Mouse (Mus musculus) neutrophil, adult 83 days (primary cell): ENCODE results near the gene Fcgr1. TPM values are rescaled to one million over a fixed set of nuclear protein-coding genes. Genes with fewer than 3 reads are reported as not detected.

Experiments used
- total RNA-seq, 2 experiments: library from RNA; stranded (reverse); gene quantifications; one replicate each; pipeline ENCODE4 v1.2.4; 2023

Gene Fcgr1
- 1 to 10 TPM; 3.4 to 4.2 TPM for total RNA-seq

DNA sequence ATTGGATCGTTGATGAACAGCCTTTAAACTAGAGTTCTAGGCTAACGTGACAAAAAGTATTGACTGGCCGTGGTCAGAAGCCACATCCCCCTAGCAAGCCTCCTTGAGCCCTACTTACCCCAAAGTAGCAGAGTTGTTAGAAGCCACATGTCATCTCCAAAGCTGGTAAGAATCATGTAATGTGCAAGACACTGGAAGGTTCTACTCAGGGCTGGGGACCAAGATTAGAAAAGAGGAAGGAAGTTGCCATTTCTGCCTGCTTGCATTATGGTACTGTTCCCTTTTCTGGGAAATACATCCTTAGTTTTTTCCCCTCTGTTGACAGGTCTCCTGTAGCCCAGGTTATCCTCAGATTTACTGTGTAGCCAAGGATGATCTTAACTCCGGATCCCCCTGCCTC, at the start of gene Fcgr1:
TSS of gene Fcgr1 (minus strand) at position 183 of the 400 bp plus-strand sequence.

DNA sequence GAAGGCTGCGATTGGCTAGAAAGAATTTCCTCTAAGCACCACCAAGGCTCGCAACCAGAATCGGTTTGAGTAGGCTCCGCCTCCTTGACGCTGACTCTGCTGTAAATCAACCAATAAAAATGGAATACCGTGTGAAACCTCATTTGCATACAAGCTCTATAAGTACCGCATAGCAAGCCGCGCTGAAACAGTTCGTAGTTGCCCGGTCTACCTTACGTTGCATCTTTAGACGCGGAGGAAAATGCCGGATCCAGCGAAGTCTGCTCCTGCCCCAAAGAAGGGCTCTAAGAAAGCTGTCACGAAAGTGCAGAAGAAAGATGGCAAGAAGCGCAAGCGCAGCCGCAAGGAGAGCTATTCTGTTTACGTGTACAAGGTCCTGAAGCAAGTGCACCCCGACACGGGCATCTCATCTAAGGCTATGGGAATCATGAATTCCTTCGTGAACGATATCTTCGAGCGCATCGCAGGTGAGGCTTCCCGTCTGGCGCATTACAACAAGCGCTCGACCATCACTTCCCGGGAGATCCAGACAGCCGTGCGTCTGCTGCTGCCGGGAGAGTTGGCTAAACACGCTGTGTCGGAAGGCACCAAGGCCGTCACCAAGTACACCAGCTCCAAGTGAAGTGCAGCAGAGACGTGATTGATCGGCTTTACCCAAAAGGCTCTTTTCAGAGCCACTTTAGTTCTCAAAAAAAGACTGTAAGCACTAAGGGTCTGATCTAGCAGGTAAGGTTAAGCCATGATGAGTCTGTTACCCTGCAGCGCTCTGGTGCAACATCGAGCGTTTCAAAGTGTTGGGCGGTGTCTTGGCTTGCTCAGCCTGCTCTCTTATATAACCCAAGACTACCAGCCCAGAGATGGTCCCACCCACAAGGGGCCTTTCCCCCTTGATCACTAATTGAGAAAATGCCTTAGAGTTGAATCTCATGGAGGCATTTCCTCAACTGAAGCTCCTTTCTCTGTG, 24.0 kb downstream of the Fcgr1 start, which contains the start of gene Hist2h2bb:
TSS of gene Hist2h2bb (plus strand) at position 242 of the 964 bp plus-strand sequence.

DNA sequence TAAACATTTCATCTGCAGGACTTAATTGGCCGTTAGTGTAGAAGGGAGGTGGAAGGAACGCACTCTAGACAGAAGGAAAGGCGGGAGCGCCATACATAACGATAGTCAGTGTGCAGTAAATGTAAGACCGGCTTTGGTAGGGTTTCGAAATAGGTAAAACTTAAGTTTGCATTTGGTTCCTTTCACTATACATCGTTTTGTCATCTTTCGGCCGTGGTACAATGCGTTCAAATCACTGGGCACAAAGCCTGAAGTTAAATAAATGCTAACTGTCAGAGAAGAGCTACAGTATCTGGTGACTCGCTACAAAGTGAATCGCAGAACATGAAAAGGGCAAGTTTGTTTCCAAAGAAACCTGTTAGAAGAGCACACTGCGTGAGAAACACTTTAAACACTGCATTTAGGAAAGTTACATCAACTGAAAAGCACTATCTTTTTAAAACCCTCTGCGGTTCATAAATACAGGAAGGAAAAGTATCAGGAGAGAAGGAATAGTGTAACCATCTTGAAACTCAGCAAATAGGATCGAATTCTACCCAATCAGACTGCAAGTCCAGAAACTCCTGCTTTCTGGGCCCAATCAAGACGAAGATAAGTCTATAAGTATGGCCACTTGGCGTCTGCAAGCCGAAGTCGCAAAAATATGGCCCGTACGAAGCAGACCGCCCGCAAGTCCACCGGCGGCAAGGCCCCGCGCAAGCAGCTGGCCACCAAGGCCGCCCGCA, 25.6 kb downstream of the Fcgr1 start, which contains the start of gene Hist2h3b:
TSS of gene Hist2h3b (plus strand) at position 604 of the 725 bp plus-strand sequence.

DNA sequence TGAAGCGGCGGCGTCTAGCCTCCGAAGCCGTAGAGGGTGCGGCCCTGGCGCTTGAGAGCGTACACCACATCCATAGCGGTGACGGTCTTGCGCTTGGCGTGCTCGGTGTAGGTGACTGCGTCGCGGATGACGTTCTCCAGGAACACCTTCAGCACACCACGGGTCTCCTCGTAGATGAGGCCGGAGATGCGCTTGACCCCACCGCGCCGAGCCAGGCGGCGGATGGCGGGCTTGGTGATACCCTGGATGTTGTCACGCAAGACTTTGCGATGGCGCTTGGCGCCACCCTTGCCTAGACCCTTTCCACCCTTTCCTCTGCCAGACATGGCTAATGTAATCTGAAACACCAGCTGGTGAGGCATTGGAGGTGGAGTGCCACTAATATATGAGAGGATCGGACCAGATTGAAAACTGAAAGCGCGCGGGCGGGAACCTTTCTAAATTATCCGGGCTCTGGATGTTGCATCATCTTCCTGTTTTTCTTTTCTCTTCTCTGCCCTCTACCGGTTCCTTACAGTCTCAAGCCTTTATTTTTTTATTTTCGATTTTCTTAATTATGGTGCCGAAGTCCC, 30.7 kb downstream of the Fcgr1 start, which contains the start of gene Hist2h4:
TSS of gene Hist2h4 (minus strand) at position 333 of the 572 bp plus-strand sequence.

DNA sequence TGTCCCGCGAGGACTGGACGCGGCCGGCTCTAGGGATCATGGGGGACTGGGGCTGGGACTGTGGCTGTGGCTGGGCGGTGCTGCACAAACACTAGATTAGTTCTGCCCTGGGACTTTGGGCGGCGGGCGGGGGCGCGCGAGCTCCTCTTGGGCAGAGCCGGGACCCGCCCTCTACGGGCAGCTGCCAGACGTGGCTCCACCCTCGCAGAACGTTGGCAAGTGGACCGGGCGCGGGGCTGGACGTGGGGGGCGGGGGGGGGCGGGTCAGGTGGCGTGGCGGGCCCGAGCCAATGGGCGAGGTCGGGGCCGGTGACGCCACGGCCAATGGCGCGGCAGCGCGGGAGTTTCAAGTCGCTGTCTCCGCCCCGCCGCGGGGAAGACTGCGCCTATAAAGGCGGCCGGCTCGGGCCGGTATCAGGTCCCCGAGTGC, 47.3 kb downstream of the Fcgr1 start, which contains the start of gene Hist2h3c1:
TSS of gene Hist2h3c1 (plus strand) at position 259 of the 430 bp plus-strand sequence.

DNA sequence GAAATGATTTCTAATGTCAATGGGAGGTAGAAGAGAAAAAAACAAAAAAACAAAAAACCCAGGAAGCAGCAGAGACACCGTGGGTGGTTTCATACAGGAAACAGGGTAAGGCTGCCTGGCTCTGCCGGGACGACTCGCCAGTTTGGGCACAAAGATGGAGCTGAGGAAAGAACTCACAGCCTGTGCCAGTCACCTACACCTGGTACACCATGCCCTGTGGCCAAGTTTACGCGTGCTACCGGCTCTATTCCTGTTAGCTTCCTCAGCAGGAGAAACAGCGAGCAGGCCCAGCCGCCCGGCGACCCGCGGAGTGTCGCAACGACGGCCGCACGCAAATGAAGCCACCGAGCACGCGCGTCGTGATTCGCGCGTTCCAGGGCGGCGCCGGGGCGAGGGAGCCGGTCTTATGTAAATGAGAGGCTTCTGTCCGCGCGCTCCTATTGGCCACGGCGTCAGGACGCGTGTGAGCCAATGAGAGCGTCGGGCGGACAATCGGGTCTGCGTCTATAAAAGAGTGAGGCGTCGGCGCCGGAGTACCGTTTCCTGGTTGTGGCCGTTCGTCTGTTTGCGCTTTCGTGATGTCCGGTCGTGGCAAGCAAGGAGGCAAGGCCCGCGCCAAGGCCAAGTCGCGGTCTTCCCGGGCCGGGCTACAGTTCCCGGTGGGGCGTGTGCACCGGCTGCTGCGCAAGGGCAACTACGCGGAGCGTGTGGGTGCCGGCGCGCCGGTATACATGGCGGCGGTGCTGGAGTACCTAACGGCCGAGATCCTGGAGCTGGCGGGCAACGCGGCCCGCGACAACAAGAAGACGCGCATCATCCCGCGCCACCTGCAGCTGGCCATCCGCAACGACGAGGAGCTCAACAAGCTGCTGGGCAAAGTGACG, 48.5 kb downstream of the Fcgr1 start, which contains the start of gene Hist2h2aa1:
TSS of gene Hist2h2aa1 (plus strand) at position 495 of the 884 bp plus-strand sequence.

DNA sequence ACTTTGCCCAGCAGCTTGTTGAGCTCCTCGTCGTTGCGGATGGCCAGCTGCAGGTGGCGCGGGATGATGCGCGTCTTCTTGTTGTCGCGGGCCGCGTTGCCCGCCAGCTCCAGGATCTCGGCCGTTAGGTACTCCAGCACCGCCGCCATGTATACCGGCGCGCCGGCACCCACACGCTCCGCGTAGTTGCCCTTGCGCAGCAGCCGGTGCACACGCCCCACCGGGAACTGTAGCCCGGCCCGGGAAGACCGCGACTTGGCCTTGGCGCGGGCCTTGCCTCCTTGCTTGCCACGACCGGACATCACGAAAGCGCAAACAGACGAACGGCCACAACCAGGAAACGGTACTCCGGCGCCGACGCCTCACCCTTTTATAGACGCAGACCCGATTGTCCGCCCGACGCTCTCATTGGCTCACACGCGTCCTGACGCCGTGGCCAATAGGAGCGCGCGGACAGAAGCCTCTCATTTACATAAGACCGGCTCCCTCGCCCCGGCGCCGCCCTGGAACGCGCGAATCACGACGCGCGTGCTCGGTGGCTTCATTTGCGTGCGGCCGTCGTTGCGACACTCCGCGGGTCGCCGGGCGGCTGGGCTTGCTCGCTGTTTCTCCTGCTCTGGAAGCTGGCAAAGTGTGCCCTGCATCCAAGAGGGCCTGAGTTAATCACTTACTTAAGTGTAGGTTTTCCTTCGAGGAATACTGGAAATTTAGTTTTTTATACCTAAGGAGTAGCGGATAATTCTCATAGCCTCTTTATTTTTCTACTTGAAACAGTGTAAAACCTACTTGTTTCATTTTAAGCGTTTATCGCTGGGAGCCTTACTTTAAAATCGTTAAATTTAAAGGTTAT, 53.6 kb downstream of the Fcgr1 start, which contains the start of gene Hist2h2aa2:
TSS of gene Hist2h2aa2 (minus strand) at position 328 of the 850 bp plus-strand sequence.

DNA sequence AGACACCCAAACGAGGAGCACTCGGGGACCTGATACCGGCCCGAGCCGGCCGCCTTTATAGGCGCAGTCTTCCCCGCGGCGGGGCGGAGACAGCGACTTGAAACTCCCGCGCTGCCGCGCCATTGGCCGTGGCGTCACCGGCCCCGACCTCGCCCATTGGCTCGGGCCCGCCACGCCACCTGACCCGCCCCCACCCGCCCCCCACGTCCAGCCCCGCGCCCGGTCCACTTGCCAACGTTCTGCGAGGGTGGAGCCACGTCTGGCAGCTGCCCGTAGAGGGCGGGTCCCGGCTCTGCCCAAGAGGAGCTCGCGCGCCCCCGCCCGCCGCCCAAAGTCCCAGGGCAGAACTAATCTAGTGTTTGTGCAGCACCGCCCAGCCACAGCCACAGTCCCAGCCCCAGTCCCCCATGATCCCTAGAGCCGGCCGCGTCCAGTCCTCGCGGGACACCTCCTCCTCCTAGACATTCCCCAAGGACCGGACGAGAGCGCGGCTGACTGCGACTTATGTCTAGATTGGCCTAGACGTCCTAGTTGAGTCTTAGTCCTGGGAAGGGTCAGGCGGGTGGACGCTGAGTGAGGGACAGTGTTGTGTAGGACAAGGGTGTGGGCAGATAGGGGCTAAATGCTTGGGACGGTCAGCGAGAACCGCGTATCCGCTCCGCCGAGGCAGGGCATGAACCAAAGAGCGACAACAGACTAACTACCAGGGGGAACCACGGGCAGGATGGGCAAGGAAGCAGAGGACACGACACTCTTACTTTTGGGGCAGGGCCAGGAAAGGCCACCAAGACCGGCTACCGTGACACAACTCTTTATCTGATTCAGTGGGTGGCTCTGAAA, 54.6 kb downstream of the Fcgr1 start, which contains the start of gene Hist2h3c2:
TSS of gene Hist2h3c2 (minus strand) at position 174 of the 840 bp plus-strand sequence.

Other genes with a start within 250 kb of the Fcgr1 start
- gene Vps45, start 235.5 kb downstream of the Fcgr1 start, total RNA-seq, result 10 to 100 TPM; 13.5 to 17.9 TPM
- gene Otud7b, start 189.4 kb downstream of the Fcgr1 start, total RNA-seq, result 10 to 100 TPM; 15.9 to 17.8 TPM
- not detected for gene Mtmr11, start 132.0 kb downstream of the Fcgr1 start, total RNA-seq
- 10 to 100 TPM; 39.0 to 40.5 TPM for gene Sf3b4, start 121.6 kb downstream of the Fcgr1 start, total RNA-seq
- gene Sv2a, start 112.8 kb downstream of the Fcgr1 start, total RNA-seq, result under 1 TPM; 0.42 to 0.75 TPM
- 10 to 100 TPM in 1 of 2 experiments, 1 to 10 TPM in 1; 5.7 to 11.1 TPM for gene Bola1, start 74.3 kb downstream of the Fcgr1 start, total RNA-seq
- gene Hist2h2ab, start 74.1 kb downstream of the Fcgr1 start, total RNA-seq, result 10 to 100 TPM; 20.9 to 23.1 TPM
- gene Hist2h2ac, start 73.1 kb downstream of the Fcgr1 start, total RNA-seq, result 100 to 1,000 TPM; 424 to 490 TPM
- 1 to 10 TPM; 3.7 to 6.5 TPM for gene Hist2h2be, start 72.8 kb downstream of the Fcgr1 start, total RNA-seq
- gene Hist2h3c2, start 54.8 kb downstream of the Fcgr1 start, total RNA-seq, result 100 to 1,000 TPM; 496 to 503 TPM
- gene Hist2h2aa2, start 53.7 kb downstream of the Fcgr1 start, total RNA-seq, result 1,000 to 10,000 TPM; 3,196 to 3,522 TPM
- gene Hist2h2aa1, start 48.5 kb downstream of the Fcgr1 start, total RNA-seq, result 10 to 100 TPM in 1 of 2 experiments, 1 to 10 TPM in 1; 6.3 to 13.0 TPM
- gene Hist2h3c1, start 47.3 kb downstream of the Fcgr1 start, total RNA-seq, result not detected
- 100 to 1,000 TPM; 251 to 296 TPM for gene Hist2h4, start 30.7 kb downstream of the Fcgr1 start, total RNA-seq
- gene Hist2h3b, start 25.3 kb downstream of the Fcgr1 start, total RNA-seq, result 1,000 to 10,000 TPM; 2,401 to 2,465 TPM
- 1,000 to 10,000 TPM; 1,933 to 2,040 TPM for gene Hist2h2bb, start 24.2 kb downstream of the Fcgr1 start, total RNA-seq
- not detected for gene BC107364, start 158.3 kb upstream of the Fcgr1 start, total RNA-seq
- not detected for gene Hfe2, start 231.2 kb upstream of the Fcgr1 start, total RNA-seq